Mouse (Mus musculus): ENCODE data around the gene Vamp2.

Vamp2 gene

DNA sequence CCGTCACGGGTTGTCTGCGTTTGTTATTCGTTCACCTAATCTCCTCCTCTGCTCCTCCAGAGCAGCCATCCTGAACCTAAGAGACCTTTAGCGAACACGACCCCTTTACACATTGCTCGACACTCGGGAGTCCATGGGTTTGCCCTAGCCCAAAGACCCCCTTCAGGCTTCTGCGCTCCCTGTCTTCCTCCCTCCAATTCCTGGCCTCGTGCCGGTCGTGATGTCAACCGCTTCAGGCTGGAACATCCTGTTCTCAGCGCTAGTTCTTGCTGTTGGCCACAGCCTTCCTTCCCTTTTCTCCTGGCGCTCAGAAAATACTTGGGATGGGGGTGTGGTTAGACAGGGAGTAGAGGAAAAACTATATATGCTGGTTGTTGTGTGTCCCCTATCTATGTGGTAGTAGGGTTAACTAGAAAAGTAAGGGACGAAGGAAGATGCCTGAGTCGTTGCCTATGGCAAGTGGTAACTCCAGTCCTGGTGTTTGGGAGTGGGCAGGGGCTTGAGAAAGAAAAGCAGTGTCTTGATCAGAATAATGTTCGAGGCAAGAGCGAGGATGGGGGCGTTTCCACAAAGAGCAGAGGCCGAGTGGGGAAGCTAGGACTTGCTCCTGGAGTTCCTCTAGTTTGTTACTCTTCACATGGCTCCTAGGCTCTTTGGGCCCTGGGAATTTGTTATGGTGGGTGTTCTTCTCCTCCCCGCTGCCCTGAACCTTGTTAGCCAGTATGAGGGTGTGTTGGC, 11.1 kb downstream of the Vamp2 start:
- peak; percentile 51 for DNase-seq (ENCODE audit: low spot score)

DNA sequence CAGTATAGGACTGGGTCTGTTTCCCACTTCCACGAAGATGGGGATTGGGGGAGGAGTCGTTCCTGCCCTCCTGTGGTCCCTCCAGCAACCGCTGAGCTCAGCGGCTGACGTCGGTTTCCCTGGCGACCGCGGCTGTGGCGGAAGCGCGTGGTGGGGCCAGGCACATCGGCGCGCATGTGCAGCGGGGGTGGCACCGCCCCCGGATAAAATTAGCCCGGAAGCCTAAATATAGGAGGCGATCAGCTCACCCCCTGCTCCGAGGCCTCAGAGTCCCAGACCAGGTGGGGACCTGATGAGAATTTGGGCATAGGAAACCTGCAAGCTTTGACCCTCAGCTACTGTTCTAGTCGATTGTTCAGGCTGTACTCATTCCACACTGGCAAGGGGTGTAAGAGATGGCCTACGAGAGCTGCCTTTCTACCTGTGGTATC, 11.6 kb downstream of the Vamp2 start:
- peak; percentile 87 for DNase-seq (ENCODE audit: low spot score)

DNA sequence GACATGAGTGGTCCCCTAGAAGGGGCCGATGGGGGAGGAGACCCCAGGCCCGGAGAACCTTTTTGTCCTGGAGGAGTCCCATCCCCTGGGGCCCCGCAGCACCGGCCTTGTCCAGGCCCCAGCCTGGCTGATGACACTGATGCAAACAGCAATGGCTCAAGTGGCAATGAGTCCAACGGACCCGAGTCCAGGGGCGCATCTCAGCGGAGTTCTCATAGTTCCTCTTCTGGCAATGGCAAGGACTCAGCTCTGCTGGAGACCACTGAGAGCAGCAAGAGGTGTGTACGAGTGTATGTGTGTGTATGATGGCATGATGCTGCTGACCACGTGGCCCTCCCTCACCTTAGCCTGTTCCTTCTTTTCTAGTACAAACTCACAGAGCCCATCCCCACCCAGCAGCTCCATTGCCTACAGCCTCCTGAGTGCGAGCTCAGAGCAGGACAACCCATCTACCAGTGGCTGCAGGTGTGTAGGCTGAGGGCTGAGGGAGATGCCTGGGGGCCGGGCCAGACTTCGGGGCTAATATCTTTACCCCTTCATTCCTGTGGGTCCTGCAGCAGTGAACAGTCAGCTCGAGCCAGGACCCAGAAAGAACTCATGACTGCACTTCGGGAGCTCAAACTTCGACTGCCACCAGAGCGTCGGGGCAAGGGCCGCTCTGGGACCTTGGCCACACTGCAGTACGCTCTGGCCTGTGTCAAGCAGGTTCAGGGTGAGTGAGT, 12.5 kb downstream of the Vamp2 start:
- no peak for DNase-seq (ENCODE audit: low spot score)

DNA sequence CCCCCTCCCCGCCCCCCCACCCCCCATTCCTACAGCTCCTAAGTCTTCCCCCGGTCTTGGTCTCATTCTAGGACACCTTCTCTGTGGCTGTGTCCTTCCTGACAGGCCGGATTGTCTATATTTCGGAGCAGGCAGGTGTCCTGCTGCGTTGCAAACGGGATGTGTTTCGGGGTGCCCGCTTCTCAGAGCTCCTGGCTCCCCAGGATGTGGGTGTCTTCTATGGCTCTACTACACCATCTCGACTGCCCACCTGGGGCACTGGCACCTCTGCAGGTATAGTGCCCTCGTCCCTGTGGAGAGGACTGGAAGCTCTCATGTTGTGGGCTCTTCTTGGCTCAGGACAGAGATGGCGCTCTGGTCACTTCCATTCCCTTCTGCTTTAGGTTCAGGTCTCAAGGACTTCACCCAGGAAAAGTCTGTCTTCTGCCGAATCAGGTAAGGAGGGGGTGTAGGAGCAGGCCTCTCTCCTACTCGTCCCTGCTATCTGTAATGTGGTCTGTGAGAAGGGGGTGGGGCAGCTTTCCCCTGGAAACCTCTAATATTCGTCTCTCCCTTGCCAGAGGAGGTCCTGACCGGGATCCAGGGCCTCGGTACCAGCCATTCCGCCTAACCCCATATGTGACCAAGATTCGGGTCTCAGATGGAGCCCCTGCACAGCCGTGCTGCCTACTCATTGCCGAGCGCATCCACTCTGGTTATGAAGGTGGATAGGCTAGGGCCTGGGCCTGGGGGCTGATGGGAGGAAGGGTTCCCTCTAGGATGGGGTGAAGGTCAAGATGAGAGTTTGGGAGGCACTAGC, 13.5 kb downstream of the Vamp2 start:
- no peak for DNase-seq (ENCODE audit: low spot score)

DNA sequence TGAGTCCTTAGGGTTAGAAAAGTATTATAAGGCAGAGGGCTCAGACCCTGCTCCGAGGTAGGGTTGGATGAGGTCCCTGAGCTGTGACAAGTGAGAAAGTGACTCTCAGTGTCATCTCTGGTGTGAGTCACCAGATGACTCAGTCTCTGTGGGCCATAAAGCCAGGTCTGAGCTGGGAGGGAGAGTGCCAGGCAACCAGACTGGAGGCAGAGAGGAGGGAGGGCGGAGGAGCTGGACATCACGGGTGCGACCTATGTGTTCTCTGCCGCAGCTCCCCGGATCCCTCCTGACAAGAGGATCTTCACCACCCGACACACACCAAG, 14.1 kb downstream of the Vamp2 start:
- DNase-seq (ENCODE audit: low spot score) = no peak

DNA sequence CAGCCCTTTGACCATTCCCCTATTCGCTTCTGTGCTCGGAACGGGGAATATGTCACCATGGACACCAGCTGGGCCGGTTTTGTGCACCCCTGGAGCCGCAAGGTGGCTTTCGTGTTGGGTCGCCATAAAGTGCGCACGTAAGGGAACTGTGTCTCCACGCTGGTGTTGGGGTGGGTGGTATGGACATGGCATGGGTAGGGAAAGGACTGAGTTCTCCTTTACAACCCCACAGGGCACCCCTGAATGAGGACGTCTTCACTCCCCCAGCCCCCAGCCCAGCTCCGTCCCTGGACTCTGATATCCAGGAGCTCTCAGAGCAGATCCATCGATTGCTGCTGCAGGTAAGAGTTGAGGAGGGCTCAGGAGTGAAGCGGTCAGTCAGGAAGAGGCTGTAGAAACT, 14.8 kb downstream of the Vamp2 start:
- DNase-seq (ENCODE audit: low spot score) = no peak

DNA sequence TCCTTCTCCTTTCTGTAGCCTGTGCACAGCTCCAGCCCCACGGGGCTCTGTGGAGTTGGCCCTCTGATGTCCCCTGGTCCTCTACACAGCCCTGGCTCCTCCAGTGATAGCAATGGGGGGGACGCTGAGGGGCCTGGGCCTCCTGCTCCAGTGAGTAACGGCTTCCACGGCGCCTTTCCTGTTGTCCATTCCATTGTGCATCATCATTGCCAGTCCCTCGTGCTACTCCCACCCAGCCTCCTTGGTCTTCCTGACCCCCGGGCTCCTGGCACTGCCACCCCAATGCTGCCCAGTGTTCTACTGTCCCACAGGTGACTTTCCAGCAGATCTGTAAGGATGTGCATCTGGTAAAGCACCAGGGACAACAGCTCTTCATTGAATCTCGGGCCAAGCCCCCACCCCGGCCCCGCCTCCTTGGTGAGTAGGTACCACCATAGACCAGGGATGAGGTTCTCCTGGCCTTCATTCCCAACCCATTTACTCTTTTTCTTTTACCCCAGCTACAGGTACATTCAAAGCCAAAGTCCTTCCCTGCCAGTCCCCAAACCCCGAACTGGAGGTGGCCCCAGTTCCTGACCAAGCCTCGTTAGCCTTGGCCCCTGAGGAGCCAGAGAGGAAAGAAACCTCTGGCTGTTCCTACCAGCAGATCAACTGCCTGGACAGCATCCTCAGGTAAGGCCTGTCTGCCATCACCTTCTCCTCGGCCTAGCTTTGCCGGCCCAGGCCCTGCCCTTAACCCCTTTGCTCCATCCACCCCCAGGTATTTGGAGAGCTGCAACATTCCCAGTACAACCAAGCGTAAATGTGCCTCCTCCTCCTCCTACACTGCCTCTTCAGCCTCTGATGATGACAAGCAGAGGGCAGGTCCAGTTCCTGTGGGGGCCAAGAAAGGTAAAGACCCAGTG, 15.5 kb downstream of the Vamp2 start:
- DNase-seq (ENCODE audit: low spot score) = no peak

DNA sequence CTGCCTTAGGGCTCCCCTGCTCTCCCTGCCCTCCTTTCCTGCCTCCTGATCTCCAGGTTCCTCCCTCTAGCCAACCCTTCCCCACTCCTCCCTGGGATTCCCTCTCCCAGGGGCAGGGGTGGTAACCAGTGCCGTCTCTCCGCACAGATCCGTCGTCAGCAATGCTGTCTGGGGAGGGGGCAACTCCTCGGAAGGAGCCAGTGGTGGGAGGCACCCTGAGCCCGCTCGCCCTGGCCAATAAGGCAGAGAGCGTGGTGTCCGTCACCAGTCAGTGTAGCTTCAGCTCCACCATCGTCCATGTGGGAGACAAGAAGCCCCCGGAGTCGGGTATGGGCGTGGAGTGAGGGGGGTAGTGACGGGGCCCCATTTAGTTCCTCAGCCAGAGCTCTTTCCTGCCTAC, 16.2 kb downstream of the Vamp2 start:
- DNase-seq (ENCODE audit: low spot score) = no peak

DNA sequence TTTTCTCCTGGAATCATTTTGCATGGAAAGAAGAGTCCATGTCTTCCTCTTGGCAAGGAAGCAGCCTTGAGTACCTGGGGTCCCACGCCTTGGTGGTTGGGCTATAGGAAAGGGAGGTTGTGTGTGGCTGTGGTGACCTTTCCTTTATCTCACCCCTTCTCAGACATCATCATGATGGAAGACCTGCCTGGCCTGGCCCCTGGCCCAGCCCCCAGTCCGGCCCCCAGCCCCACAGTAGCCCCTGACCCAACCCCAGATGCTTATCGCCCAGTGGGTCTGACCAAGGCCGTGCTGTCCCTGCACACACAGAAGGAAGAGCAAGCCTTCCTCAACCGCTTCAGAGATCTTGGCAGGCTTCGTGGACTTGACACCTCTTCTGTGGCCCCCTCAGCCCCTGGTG, 16.9 kb downstream of the Vamp2 start:
- DNase-seq (ENCODE audit: low spot score) = no peak

DNA sequence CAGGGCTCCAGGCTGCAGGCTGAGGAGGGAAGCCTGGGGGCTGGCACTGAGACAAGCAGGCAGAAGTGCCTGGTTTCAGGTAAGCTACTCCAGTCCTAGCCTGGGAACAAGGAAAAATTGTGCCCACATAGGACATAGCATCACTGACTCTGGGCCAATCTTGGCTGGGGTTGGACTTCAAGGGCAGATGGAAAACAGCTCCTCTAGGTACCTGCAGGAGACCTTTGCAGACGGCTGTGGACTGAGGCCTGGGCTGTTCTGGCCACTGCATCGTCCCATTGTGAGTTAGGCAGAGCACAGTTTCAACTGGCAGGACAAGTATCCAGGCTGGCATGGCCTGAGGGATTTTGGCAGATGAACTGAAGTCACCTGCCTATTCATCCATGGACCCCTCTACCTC, 17.5 kb downstream of the Vamp2 start:
- DNase-seq (ENCODE audit: low spot score) = no peak

DNA sequence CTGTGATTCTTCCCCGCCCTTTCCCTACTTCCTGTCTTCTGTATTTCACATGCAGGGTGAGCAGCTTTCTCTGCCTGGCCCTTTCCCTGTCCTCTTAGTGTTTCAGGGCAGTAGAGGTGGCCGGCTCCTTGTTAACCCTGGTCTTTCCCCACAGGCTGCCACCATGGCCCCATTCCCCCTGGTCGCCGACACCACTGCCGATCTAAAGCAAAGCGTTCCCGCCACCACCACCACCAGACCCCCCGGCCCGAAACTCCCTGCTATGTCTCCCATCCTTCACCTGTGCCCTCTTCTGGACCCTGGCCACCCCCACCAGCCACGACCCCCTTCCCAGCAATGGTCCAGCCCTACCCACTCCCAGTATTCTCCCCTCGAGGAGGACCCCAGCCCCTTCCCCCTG, 18.0 kb downstream of the Vamp2 start:
- DNase-seq (ENCODE audit: low spot score) = no peak

DNA sequence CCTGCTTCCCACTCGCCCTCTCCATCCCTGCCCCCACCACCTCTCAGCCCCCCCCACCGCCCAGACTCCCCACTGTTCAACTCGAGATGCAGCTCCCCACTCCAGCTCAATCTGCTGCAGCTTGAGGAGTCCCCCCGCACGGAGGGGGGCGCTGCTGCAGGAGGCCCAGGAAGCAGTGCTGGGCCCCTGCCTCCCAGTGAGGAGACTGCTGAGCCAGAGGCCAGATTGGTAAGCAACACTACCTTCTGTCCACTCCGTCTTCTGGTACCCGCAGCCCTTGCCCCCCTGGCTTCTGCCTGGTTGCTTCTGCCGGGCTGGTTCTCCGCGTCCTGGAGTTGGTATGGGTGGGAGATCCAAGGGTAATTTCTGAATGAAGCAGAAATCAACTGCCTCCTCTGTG, 18.6 kb downstream of the Vamp2 start:
- DNase-seq (ENCODE audit: low spot score) = no peak

DNA sequence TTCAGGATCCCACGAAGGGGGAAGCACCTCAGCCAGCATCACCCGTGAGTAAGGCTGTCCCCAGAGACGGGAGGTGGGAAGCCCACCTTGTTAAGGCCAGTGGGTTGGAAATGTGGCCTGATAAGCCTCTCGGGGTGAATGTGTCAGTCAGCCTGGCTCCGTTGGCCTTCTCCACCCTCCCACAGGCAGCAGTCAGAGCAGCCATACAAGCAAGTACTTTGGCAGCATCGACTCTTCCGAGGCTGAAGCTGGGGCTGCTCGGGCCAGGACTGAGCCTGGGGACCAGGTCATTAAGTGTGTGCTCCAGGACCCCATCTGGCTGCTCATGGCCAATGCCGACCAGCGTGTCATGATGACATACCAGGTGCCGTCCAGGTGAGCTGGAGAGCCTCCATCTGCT, 19.4 kb downstream of the Vamp2 start:
- DNase-seq (ENCODE audit: low spot score) = no peak

DNA sequence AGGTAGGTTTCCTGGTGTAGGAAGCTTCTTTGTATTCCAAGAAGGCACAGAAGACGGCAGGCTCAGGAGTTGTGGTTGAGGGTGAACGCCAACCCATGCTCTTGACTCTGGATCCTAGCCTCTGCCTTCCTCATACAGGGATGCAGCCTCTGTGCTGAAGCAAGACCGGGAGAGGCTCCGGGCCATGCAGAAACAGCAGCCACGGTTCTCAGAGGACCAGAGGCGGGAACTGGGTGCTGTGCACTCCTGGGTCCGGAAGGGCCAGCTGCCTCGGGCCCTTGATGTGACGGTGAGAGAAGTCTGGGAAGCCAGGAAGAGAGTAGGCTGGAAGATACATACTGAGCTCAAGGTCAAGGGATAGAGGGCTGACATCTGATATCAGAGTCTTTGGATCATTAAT, 19.9 kb downstream of the Vamp2 start:
- no peak for DNase-seq (ENCODE audit: low spot score)

DNA sequence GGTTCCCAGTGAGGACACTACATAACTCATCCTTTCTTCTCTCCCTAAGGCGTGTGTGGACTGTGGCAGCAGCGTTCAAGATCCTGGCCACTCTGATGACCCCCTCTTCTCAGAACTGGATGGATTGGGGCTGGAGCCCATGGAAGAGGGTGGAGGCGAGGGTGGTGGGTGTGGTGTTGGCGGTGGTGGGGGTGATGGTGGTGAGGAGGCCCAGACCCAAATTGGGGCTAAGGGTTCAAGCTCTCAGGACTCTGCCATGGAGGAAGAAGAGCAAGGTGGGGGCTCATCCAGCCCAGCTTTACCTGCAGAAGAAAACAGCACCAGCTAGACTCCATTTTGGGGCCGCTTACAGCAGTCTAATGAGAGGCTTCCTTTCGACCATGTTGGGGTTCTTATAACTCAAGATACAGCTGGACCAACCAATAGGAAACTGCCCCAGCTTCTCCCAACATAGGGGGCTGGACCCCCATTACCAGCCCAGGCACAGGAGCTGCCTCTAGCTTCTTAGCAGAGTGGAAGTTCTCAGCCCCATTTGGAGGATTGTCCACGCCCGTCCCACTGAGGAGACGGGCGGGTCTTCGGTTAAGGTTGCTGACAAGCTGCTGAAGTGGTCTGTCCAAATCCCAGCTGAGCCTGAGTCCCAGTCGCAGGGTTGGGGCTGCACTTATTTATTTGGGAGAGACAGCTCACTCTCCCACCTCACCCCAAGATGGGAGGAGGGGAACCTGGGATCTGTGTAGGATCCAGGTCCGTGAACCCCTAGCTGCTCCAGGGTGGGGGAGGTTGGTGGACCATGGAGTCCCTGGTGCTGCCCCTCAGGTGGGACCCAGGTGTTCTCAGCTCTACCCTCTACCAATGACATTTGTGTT, 21.0 kb downstream of the Vamp2 start:
- DNase-seq (ENCODE audit: low spot score) = no peak

DNA sequence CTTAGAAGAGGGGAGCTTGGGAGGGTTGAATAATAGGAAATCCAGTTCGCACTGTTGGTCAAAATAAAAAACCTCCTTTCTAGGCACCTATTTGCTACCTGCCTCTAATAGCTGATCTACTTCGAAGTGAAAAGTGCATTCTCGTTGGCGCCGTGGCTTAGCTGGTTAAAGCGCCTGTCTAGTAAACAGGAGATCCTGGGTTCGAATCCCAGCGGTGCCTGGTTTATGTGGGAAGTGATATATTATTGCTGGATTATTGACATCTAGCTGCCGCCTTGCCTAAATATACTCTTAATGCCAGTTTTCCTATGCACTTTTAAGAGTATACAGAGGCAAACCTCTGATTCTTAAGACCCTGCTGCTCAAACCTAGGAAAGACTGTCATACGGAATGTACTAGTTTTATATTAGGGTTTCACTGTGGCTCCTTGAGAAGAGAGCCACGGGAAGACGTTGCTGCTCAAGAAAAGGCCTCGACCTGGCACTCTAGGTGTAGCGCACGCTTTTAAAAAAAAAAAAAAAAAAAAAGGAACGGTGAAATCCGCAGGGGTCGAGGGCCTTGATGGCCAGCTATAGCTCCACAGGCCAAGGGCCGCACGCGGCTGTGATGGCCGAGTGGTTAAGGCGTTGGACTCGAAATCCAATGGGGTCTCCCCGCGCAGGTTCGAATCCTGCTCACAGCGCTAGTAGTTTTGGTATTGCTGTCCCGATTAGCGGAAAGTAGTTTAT, 22.2 kb downstream of the Vamp2 start:
- peak; percentile 97 for DNase-seq (ENCODE audit: low spot score)

DNA sequence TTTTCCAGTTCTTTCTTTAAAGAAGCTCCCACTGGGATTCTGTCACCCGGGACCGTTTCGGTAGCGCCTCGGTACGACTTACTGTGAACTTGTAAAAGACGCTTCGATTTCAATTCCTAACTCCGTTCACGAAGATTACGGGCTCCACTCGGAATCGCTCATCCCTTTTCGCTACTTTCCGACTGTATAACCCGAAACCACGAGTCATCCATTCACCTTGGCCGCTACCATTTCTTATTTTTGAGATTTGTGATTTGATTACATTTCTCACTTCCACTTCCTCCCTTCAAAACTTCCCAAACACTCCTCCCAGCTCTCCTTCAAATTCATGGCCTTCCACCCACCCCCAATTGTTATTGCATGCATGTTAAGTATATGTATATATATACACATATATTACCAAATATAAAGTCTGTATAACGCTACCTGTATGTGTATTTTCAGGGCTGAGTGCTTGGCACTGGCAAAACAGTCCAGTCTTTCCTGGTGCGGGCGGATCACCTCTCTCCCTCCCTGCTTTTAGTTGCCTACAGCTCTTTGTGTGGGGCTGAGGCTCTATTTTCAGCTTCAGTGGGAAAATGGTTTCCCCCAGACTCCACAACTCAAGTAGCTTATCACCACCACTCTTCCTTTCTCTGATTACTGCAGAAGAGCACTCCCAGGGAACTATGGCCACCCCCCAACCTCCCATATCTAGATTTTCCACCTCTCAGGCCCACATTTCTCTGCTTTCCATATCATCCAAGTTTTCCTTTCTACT, 22.9 kb downstream of the Vamp2 start:
- DNase-seq (ENCODE audit: low spot score) = peak; percentile 50

DNA sequence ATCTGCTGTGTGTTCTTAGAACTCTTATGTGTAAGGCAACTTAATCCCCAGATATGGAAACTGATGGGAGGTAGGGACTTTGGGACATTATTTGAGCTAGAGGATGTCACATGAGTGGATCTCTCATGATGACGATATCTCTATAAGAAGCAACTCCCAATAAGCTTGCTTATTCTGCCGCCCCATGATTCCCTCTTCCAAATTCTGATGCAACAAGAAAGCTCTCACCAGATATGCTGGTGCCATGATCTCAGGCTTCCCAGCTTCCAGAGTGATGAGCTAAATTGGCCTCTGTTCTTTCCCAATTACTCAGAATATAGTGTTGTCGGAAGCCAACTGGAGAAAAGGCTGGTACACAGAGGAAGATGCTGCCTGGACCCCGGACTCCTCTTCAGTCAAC, 23.6 kb downstream of the Vamp2 start:
- DNase-seq (ENCODE audit: low spot score) = no peak

DNA sequence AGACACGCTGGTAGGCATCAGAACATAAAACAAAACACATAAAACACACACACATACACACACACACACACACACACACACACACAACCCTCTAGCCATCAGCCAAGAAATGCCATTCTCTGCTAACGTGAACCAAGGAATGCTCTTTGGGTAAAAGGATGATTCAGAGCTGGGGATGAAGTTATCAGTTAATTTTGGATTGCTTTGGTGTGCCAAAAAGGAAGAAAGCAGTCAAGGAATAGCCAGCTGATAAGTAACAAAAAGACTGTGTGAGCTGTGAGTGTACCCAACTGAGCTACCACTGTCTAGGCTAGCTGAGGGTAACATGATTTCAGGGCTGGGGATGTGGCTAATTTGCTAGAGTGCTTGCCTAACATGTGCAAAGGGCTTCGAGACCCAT, 25.7 kb downstream of the Vamp2 start:
- no peak for DNase-seq (ENCODE audit: low spot score)

DNA sequence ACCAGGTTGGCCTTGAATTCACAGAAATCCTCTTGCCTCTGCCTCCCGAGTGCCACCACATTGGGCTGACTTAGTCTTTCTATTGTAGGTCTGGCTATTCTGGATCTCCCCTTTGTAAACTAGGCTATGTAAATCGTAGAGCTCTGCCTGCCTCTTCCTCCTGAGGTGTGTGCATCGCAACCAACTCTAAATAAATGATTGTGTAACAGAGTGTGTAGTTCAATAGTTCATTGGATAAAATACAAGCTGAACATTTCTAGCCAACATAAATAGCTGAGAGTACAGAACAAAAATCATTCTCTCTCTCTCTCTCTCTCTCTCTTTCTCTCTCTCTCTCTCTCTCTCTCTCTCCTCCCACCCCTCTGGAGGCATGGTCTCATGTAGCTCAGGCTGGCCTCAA, 26.3 kb downstream of the Vamp2 start:
- DNase-seq (ENCODE audit: low spot score) = no peak
